Mouse (Mus musculus): ENCODE results near the gene Gm17428.

- TF ChIP-seq POLR2A (IDR thresholded peaks at IDR 0.05; ENCODE audit: borderline replicate concordance, extremely low read depth, low read depth, low read length) = no peak
- TF ChIP-seq CTCF (IDR thresholded peaks at IDR 0.05; ENCODE audit: insufficient read depth, low read length) = no peak
Observed at GRCm38 (mm10) chr14:54937361-54938182, 39.2 kb upstream of the Gm17428 start.
